Mouse (Mus musculus) heart, adult 2 months (tissue): ENCODE data around the gene Lrit2.

Source experiments
- CTCF ChIP-seq: fragments of 200-600 bp; IDR thresholded peaks from 2 replicates; pipeline ENCODE4 v1.8.1; 2022; ENCODE audit warnings: antibody characterized with exemption, mild to moderate bottlenecking, moderate library complexity
- POLR2A ChIP-seq: fragments of 200-500 bp; IDR thresholded peaks from 2 replicates; pipeline ENCODE4 v1.6.1; 2011; ENCODE audit warnings: mild to moderate bottlenecking, low read depth, low read length, control low read depth; ENCODE audit not compliant: insufficient read depth

GRCm38 (mm10) chr14:37101531-37101930 is 33.8 kb downstream of the Lrit2 start:
- no peak for TF ChIP-seq POLR2A
- no peak for TF ChIP-seq CTCF
